Mouse (Mus musculus) MEL (cell line): ENCODE results near the gene Gramd1a. TPM values are rescaled to one million over a fixed set of nuclear protein-coding genes. Genes with fewer than 3 reads are reported as not detected.

Source experiments
- DNase-seq: peaks from one replicate; pipeline ENCODE4 v3.0.0; 2011; ENCODE audit warnings: low read depth, low spot score
- H3K27ac ChIP-seq: 2 replicates; pipeline ENCODE4 v1.5.1; 2012; ENCODE audit warnings: low read depth, mild to moderate bottlenecking, control low read depth, low read length, moderate library complexity; ENCODE audit not compliant: control insufficient read depth
- H3K27me3 ChIP-seq, 2 experiments: fragments of 150-350 bp in 1 of 2; sonication (generic) in 1 of 2; 2 replicates each; pipeline ENCODE4 v1.6.1; 2012; ENCODE audit warnings: low read length in 2 of 2, mild to moderate bottlenecking in 2 of 2, improper control_type of control experiment in 1 of 2, moderate library complexity in 1 of 2; ENCODE audit not compliant: insufficient read depth in 2 of 2, control insufficient read depth in 1 of 2
- H3K36me3 ChIP-seq, 2 experiments: 2 replicates each; pipeline ENCODE4 v1.6.1; 2012 to 2014; ENCODE audit warnings: low read length in 2 of 2, improper control_type of control experiment in 1 of 2, inconsistent platforms in 1 of 2, mild to moderate bottlenecking in 1 of 2; ENCODE audit not compliant: insufficient read depth in 2 of 2, control insufficient read depth in 1 of 2
- H3K4me1 ChIP-seq, 2 experiments: fragments of 150-350 bp in 1 of 2; sonication (generic) in 1 of 2; 2 replicates each; pipeline ENCODE4 v1.6.1; 2012; ENCODE audit warnings: low read length in 2 of 2, improper control_type of control experiment in 1 of 2, mild to moderate bottlenecking in 1 of 2; ENCODE audit not compliant: insufficient read depth in 2 of 2, control insufficient read depth in 1 of 2
- H3K4me3 ChIP-seq, 2 experiments: fragments of 150-350 bp in 1 of 2; sonication (generic) in 1 of 2; 2 replicates each; pipeline ENCODE4 v1.5.1; 2012; ENCODE audit warnings: low read depth in 2 of 2, low read length in 2 of 2, mild to moderate bottlenecking in 2 of 2, moderate library complexity in 2 of 2, control low read depth in 1 of 2, improper control_type of control experiment in 1 of 2; ENCODE audit not compliant: control insufficient read depth in 1 of 2, insufficient read depth in 1 of 2
- H3K79me2 ChIP-seq: 2 replicates; pipeline ENCODE4 v1.6.1; 2012; ENCODE audit warnings: mild to moderate bottlenecking, low read length, moderate library complexity; ENCODE audit not compliant: control insufficient read depth, poor library complexity, insufficient read depth
- H3K9ac ChIP-seq: 2 replicates; pipeline ENCODE4 v1.6.1; 2012; ENCODE audit warnings: low read depth, mild to moderate bottlenecking, control low read depth, low read length, moderate library complexity; ENCODE audit not compliant: control insufficient read depth, poor library complexity, severe bottlenecking
- H3K9me3 ChIP-seq: fragments of 150-350 bp; sonication (generic); replicated peaks from 2 replicates; pipeline ENCODE4 v1.6.1; 2012; ENCODE audit warnings: mild to moderate bottlenecking, low read length, improper control_type of control experiment, moderate library complexity; ENCODE audit not compliant: insufficient read depth
- BHLHE40 ChIP-seq: IDR thresholded peaks from 2 replicates; pipeline ENCODE4 v1.6.1; 2012; ENCODE audit warnings: low read depth, mild to moderate bottlenecking, inconsistent platforms, low read length, improper control_type of control experiment, borderline replicate concordance
- CHD1 ChIP-seq: IDR thresholded peaks from 2 replicates; pipeline ENCODE4 v1.6.1; 2012; ENCODE audit warnings: low read depth, mild to moderate bottlenecking, inconsistent platforms, low read length, improper control_type of control experiment
- E2F4 ChIP-seq: IDR thresholded peaks from 2 replicates; pipeline ENCODE4 v1.6.1; 2011; ENCODE audit warnings: low read depth, low read length, improper control_type of control experiment, borderline replicate concordance
- ETS1 ChIP-seq: IDR thresholded peaks from 2 replicates; pipeline ENCODE4 v1.6.1; 2012; ENCODE audit warnings: low read depth, mild to moderate bottlenecking, inconsistent platforms, low read length, improper control_type of control experiment, moderate library complexity
- HCFC1 ChIP-seq: IDR thresholded peaks from 2 replicates; pipeline ENCODE4 v1.6.1; 2012; ENCODE audit warnings: low read depth, mild to moderate bottlenecking, inconsistent platforms, low read length, improper control_type of control experiment, moderate library complexity
- KAT2A ChIP-seq: conservative IDR thresholded peaks from 2 replicates; pipeline ENCODE4 v1.6.1; 2012; ENCODE audit warnings: low read depth, low read length, improper control_type of control experiment, inconsistent platforms
- MAZ ChIP-seq: IDR thresholded peaks from 2 replicates; pipeline ENCODE4 v1.6.1; 2012; ENCODE audit warnings: low read depth, mild to moderate bottlenecking, inconsistent platforms, low read length, improper control_type of control experiment
- MEF2A ChIP-seq: IDR thresholded peaks from 2 replicates; pipeline ENCODE4 v1.6.1; 2014; ENCODE audit warnings: low read depth, mild to moderate bottlenecking, inconsistent platforms, low read length, improper control_type of control experiment; ENCODE audit not compliant: poor library complexity, insufficient replicate concordance, severe bottlenecking; ENCODE audit errors: extremely low read depth
- MXI1 ChIP-seq: IDR thresholded peaks from 2 replicates; pipeline ENCODE4 v1.6.1; 2011; ENCODE audit warnings: mild to moderate bottlenecking, low read depth, low read length, improper control_type of control experiment
- NRF1 ChIP-seq: IDR thresholded peaks from 2 replicates; pipeline ENCODE4 v1.6.1; 2014; ENCODE audit warnings: low read depth, mild to moderate bottlenecking, inconsistent platforms, low read length, improper control_type of control experiment, moderate library complexity; ENCODE audit not compliant: poor library complexity, insufficient read depth, severe bottlenecking
- POLR2A ChIP-seq, 2 experiments: IDR thresholded peaks; 2 replicates each; pipeline ENCODE4 v1.6.1; 2011 to 2012; ENCODE audit warnings: low read length in 2 of 2, mild to moderate bottlenecking in 2 of 2, control low read depth in 1 of 2, improper control_type of control experiment in 1 of 2, low read depth in 1 of 2, moderate library complexity in 1 of 2; ENCODE audit not compliant: control insufficient read depth in 1 of 2, insufficient read depth in 1 of 2, poor library complexity in 1 of 2
- POLR2AphosphoS2 ChIP-seq: IDR thresholded peaks from 2 replicates; pipeline ENCODE4 v1.6.1; 2011; ENCODE audit warnings: low read length, improper control_type of control experiment
- POLR2AphosphoS5 ChIP-seq: IDR thresholded peaks from 2 replicates; pipeline ENCODE4 v1.6.1; 2012; ENCODE audit warnings: low read depth, borderline replicate concordance, mild to moderate bottlenecking, inconsistent platforms, low read length, moderate library complexity, mixed read lengths
- RAD21 ChIP-seq: IDR thresholded peaks from 2 replicates; pipeline ENCODE4 v1.6.1; 2011; ENCODE audit warnings: mild to moderate bottlenecking, low read depth, low read length, improper control_type of control experiment
- SMC3 ChIP-seq: IDR thresholded peaks from 2 replicates; pipeline ENCODE4 v1.6.1; 2011; ENCODE audit warnings: low read depth, low read length, improper control_type of control experiment
- TBP ChIP-seq: IDR thresholded peaks from 2 replicates; pipeline ENCODE4 v1.8.0; 2011; ENCODE audit warnings: low read depth, low read length, improper control_type of control experiment
- TCF12 ChIP-seq: IDR thresholded peaks from 2 replicates; pipeline ENCODE4 v1.6.1; 2014; ENCODE audit warnings: low read depth, mild to moderate bottlenecking, inconsistent platforms, low read length, improper control_type of control experiment, moderate library complexity
- UBTF ChIP-seq: IDR thresholded peaks from 2 replicates; pipeline ENCODE4 v1.6.1; 2012; ENCODE audit warnings: low read depth, mild to moderate bottlenecking, inconsistent platforms, low read length, improper control_type of control experiment, moderate library complexity, borderline replicate concordance; ENCODE audit not compliant: insufficient read depth
- USF1 ChIP-seq: IDR thresholded peaks from 2 replicates; pipeline ENCODE4 v1.6.1; 2014; ENCODE audit warnings: low read depth, mild to moderate bottlenecking, inconsistent platforms, low read length, improper control_type of control experiment, moderate library complexity
- USF2 ChIP-seq, 2 experiments: IDR thresholded peaks; 2 replicates each; pipeline ENCODE4 v1.6.1; 2011 to 2012; ENCODE audit warnings: improper control_type of control experiment in 2 of 2, low read length in 2 of 2, borderline replicate concordance in 1 of 2, inconsistent platforms in 1 of 2, low read depth in 1 of 2, mild to moderate bottlenecking in 1 of 2; ENCODE audit not compliant: insufficient read depth in 1 of 2
- ZC3H11A ChIP-seq: IDR thresholded peaks from 2 replicates; pipeline ENCODE4 v1.6.1; 2012; ENCODE audit warnings: low read depth, mild to moderate bottlenecking, inconsistent platforms, low read length, improper control_type of control experiment
- ZNF384 ChIP-seq: IDR thresholded peaks from 2 replicates; pipeline ENCODE4 v1.6.1; 2012; ENCODE audit warnings: low read depth, mild to moderate bottlenecking, inconsistent platforms, low read length, improper control_type of control experiment
- polyA plus RNA-seq, 2 experiments: library from polyadenylated mRNA; stranded (reverse) in 1 of 2; unstranded in 1 of 2; fragments of >175 nt in 1 of 2; fragments of >200 nt in 1 of 2; gene quantifications; 2 replicates each; pipeline versions ENCODE4 v1.2.1 to v1.2.4; 2012; ENCODE audit warnings: low replicate concordance in 2 of 2, low read depth in 1 of 2; ENCODE audit not compliant: insufficient read length in 2 of 2, insufficient read depth in 1 of 2, missing spikeins in 1 of 2
- total RNA-seq: library from RNA; depleted of rRNA; stranded (reverse); fragments of 300-350 nt; gene quantifications from 2 replicates; pipeline ENCODE4 v1.2.3, GENCODE M21; 2012

Gramd1a gene
- total and polyA plus RNA-seq, 3 experiments, result 21.8 to 65.7 TPM; not detected in 1

GRCm38 (mm10) chr7:31094774-31095501, 60.8 kb downstream of the Gramd1a start:
- no peaks in the 10 kb centered on the region for H3K79me2 ChIP-seq
- DNase-seq, result no peak
- no peaks in the 10 kb centered on the region for H3K36me3 ChIP-seq
- H3K4me1 ChIP-seq, result no peaks in the 10 kb centered on the region
- H3K27ac ChIP-seq, result no peak overlapping the region
- no peaks in the 10 kb centered on the region for H3K27me3 ChIP-seq
- TF ChIP-seq USF2 (IDR thresholded peaks at IDR 0.05; ENCODE audit: borderline replicate concordance in 1 of 2, insufficient read depth in 1 of 2, low read depth in 1 of 2, low read length in 2 of 2), result no peak
- TF ChIP-seq ZNF384, result no peak
- TF ChIP-seq TBP, result no peak
- TF ChIP-seq NRF1, result no peak
- TF ChIP-seq E2F4, result no peak
- TF ChIP-seq POLR2AphosphoS5, result no peak
- no peak for TF ChIP-seq UBTF
- TF ChIP-seq MXI1, result no peak
- no peak for TF ChIP-seq USF1
- H3K9ac ChIP-seq, result no peak overlapping the region
- H3K4me3 ChIP-seq, result no peak overlapping the region
- no peaks in the 10 kb centered on the region for H3K9me3 ChIP-seq

GRCm38 (mm10) chr7:31089721-31090120, 66.0 kb downstream of the Gramd1a start:
- H3K9ac ChIP-seq, result no peak overlapping the region
- no peak overlapping the region for H3K27ac ChIP-seq
- no peak for TF ChIP-seq POLR2A (IDR thresholded peaks at IDR 0.05; ENCODE audit: control insufficient read depth in 1 of 2, insufficient read depth in 1 of 2, low read depth in 1 of 2, low read length in 2 of 2, poor library complexity in 1 of 2)
- no peak for TF ChIP-seq KAT2A
- no peak for TF ChIP-seq CHD1
- TF ChIP-seq RAD21, result no peak
- no peak for TF ChIP-seq TCF12
- no peak for TF ChIP-seq SMC3
- TF ChIP-seq MAZ, result no peak
- TF ChIP-seq HCFC1, result no peak
- no peak for TF ChIP-seq ZC3H11A
- no peak for TF ChIP-seq TBP
- TF ChIP-seq ETS1, result no peak
- TF ChIP-seq POLR2AphosphoS2, result no peak
- TF ChIP-seq BHLHE40, result no peak
- no peak for TF ChIP-seq MEF2A
- H3K36me3 ChIP-seq, result no peaks in the 10 kb centered on the region
- H3K27me3 ChIP-seq, result peaks cover 0 to 2% of the 10 kb centered on the region in 2 experiments; a peak in 3 of 4 replicates
- no peak overlapping the region for H3K4me3 ChIP-seq
- no peak for DNase-seq
- no peaks in the 10 kb centered on the region for H3K79me2 ChIP-seq
- no peaks in the 10 kb centered on the region for H3K4me1 ChIP-seq
- H3K9me3 ChIP-seq, result no peaks in the 10 kb centered on the region
